Mouse (Mus musculus) stomach, embryonic 14.5 days (tissue): ENCODE results near the gene Gpn3. TPM values are rescaled to one million over a fixed set of nuclear protein-coding genes. Genes with fewer than 3 reads are reported as not detected.

Experiments used
- ATAC-seq: fragments of 200-750 bp; cut with Nextera tagmentation; 2 replicates; pipeline ENCODE4 v1.8.0; 2017; ENCODE audit warnings: low read depth, moderate TSS enrichment; ENCODE audit not compliant: insufficient number of reproducible peaks, insufficient read depth, low FRiP score
- H3K27ac ChIP-seq: fragments of 300-500 bp; sonication (generic); 2 replicates; pipeline ENCODE4 v1.5.1; 2014; ENCODE audit warnings: mild to moderate bottlenecking, low read length, moderate library complexity, mixed read lengths
- H3K27me3 ChIP-seq: fragments of 300-500 bp; sonication (generic); 2 replicates; pipeline ENCODE4 v1.6.1; 2014; ENCODE audit warnings: low read length, control low read depth, mixed read lengths; ENCODE audit not compliant: control insufficient read depth, insufficient read depth
- H3K36me3 ChIP-seq: fragments of 300-500 bp; sonication (generic); 2 replicates; pipeline ENCODE4 v1.6.1; 2014; ENCODE audit warnings: mild to moderate bottlenecking, control low read depth, low read length, moderate library complexity, mixed read lengths; ENCODE audit not compliant: control insufficient read depth, insufficient read depth
- H3K4me1 ChIP-seq: fragments of 300-500 bp; sonication (generic); 2 replicates; pipeline ENCODE4 v1.6.1; 2014; ENCODE audit warnings: low read length, control low read depth, mixed read lengths; ENCODE audit not compliant: control insufficient read depth, insufficient read depth
- H3K4me2 ChIP-seq: fragments of 300-500 bp; sonication (generic); replicated peaks from 2 replicates; pipeline ENCODE4 v1.6.1; 2014; ENCODE audit warnings: low read depth, low read length, control low read depth
- H3K4me3 ChIP-seq: fragments of 300-500 bp; sonication (generic); 2 replicates; pipeline ENCODE4 v1.5.1; 2014; ENCODE audit warnings: low read depth, low read length, control low read depth
- H3K9ac ChIP-seq: fragments of 300-500 bp; sonication (generic); replicated peaks from 2 replicates; pipeline ENCODE4 v1.6.1; 2014; ENCODE audit warnings: low read depth, mild to moderate bottlenecking, control low read depth, low read length, moderate library complexity, mixed read lengths
- H3K9me3 ChIP-seq: fragments of 300-500 bp; sonication (generic); 2 replicates; pipeline ENCODE4 v1.6.1; 2016; ENCODE audit warnings: low read depth, low read length, control low read depth; ENCODE audit not compliant: control insufficient read depth
- WGBS: fragments of 180-500 bp; shearing (Covaris S2); extraction: QIAGEN DNeasy Blood & Tissue Kit; methylation state at CpG from one replicate; pipeline ENCODE4 v1.1.7; 2014; 5-methylcytosine and 5-hydroxymethylcytosine counted together
- polyA plus RNA-seq: library from polyadenylated mRNA; unstranded; fragments of >200 nt; fragmentation: Nextera tagmentation; extraction: Ambion mirVana; gene quantifications from 2 replicates; pipeline ENCODE4 v1.2.1, GENCODE M21; 2014

The Gpn3 gene
- polyA plus RNA-seq, 1 experiment from 2014 or later, result 67.0 TPM

DNA sequence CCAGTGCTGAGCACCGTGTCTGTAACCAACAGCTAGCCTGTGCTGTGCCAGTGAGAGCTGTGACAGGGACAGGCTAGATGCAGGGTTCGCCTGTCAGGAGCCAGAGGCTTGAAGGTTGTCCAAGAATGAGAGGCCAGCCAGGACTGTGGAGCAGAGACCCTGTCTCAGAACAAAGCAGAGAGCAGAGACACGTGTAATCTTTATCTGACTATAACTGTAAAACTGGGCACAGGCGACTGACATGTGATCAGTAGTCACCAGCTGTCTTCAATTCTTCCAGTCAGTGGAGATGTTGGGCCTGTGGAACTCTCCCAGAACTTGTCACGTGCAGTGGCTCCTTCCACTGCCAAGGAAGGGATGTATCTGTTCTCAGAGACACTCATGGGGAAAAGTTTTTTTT is 31.1 kb downstream of the Gpn3 start:
- Histone ChIP-seq H3K9me3 (no peaks in the 10 kb centered on the region), H3K36me3 (peaks cover 58% of the 10 kb centered on the region), H3K27me3 (no peaks in the 10 kb centered on the region), H3K4me3 (no peak overlapping the region), H3K4me1 (0 out of 2 replicates have a peak, but pooled peaks cover 4% of the 10 kb centered on the region), H3K27ac (no peak overlapping the region), H3K9ac (no peak overlapping the region), H3K4me2 (no peak overlapping the region)
- 86% methylated on average over 5 of the region's 5 CpGs for WGBS
- no peak for ATAC-seq

DNA sequence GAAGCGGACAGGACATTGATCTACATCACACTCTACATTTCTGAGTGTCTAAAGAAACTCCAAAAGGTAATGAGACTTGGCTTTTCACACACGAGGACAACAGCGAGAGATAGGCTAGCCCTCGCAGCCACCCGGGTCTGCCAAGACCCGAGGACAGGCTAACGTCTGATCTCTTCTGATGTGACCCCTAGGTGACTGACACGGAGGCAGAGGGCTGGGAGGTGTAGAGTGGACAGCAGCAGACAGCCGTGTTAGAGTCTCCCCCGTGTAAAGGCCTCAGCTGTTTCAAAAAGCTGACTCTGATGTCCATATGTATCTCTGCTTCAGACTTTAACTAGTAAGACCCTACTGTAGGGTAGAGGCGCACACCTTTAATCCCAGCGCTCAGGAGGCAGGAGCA is 31.7 kb downstream of the Gpn3 start:
- ATAC-seq, result no peak
- peaks cover 58% of the 10 kb centered on the region for H3K36me3 ChIP-seq
- 90% methylated on average over 12 of the region's 12 CpGs for WGBS
- no peak overlapping the region for H3K4me3 ChIP-seq
- H3K9me3 ChIP-seq, result no peaks in the 10 kb centered on the region
- no peaks in the 10 kb centered on the region for H3K27me3 ChIP-seq
- no peak overlapping the region for H3K27ac ChIP-seq
- 0 out of 2 replicates have a peak, but pooled peaks cover 4% of the 10 kb centered on the region for H3K4me1 ChIP-seq
- no peak overlapping the region for H3K4me2 ChIP-seq
- H3K9ac ChIP-seq, result no peak overlapping the region

DNA sequence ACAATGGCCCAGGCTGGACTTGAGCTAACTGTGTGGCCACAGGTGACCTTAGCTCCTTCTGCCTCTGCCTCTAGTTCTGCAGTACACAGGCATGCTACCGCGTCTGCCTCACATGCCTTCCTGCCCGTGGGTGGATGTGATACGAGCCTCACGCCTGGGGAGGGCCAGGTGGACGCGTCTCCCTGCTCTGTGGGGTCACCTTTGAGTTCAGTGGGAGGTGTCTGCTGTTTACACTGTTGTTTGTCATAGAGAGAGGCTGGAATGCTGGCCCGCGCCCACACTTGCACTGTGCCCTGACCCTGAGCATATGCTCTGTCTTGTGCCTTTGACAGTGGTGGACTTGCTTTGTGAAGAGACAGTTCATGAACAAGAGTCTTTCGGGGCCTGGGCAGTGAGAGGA is 33.9 kb downstream of the Gpn3 start:
- H3K36me3 ChIP-seq, result peaks cover 53% of the 10 kb centered on the region

DNA sequence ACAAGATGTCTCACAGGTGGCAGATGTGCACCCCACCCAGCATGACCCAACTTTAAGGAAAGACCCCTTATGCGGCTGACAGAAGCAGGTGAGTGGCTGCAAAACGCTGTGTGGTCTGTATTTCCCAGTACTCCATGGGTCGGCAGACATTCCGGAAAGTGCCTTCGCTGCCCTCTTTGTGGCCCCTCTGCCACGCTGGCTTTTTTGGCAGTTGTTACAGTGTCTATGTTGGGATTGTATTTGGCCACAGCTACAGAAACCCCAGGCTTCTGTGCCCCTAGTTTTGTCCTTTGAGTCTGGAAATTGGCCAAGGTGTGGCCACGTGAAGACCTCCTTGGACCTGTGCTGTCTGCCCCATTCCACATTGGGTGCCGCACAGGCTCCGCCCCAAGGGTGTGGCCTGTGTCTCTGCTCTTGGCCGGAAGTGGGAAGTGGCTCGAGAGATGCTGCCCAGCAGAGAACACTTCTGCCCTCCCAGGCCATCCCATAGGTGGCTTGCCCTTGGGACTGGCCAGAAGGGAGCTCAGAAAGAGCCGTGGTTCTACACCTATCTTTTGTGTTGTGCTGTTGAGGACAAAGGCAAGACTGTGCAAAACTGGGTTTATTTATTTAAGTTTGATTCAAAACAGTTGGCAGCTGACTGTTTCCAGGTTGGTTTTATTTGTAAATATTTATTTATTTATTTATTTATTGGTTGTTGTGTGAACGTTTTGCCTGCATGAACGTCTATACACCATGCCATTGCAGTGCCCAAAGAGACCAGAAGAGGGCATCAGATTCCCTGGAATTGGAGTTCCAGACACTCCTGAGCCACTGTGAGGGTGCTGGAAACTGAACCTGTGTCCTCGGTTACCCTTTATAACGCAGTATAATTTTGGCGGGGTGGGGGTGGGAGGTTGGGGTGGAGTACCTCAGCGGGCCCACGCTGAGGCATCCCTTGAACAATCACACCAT is 38.3 kb downstream of the Gpn3 start:
- Histone ChIP-seq H3K9me3 (no peaks in the 10 kb centered on the region), H3K4me2 (no peak overlapping the region), H3K36me3 (peaks cover 20% of the 10 kb centered on the region), H3K4me1 (no peaks in the 10 kb centered on the region), H3K4me3 (no peak overlapping the region), H3K27me3 (no peaks in the 10 kb centered on the region), H3K27ac (no peak overlapping the region), H3K9ac (no peak overlapping the region)
- WGBS, result 82% methylated on average over 19 of the region's 19 CpGs
- ATAC-seq, result no peak

More for the DNA sequence above, 33.9 kb downstream of the Gpn3 start:
- no peak for ATAC-seq
- Histone ChIP-seq H3K4me2 (no peak overlapping the region), H3K4me3 (no peak overlapping the region), H3K27me3 (no peaks in the 10 kb centered on the region), H3K4me1 (0 out of 2 replicates have a peak, but pooled peaks cover 4% of the 10 kb centered on the region), H3K27ac (no peak overlapping the region), H3K9ac (no peak overlapping the region), H3K9me3 (no peaks in the 10 kb centered on the region)
- WGBS, result 78% methylated on average over 10 of the region's 10 CpGs

DNA sequence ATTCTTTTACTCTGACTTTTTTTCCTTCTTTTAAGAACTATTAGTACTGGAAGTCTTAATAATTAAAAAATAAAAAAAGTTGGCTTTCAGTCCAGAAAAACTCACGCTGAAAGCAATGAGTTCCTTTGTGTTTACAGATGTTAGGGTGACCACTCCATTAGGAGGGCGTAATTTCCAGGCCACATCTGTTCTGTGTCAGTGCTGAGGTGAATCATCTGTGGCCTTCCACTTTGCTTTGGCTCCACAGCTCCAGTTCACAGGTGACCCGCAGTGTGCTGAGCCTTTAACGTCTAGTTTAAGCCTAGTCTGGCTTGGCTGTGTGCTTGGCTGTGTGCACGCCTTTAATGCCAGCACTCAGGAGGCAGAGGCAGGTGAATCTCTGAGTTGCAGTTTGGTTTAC is 40.2 kb downstream of the Gpn3 start:
- H3K4me2 ChIP-seq, result no peak overlapping the region
- no peaks in the 10 kb centered on the region for H3K27me3 ChIP-seq
- H3K36me3 ChIP-seq, result peaks cover 2% of the 10 kb centered on the region
- no peak overlapping the region for H3K4me3 ChIP-seq
- H3K4me1 ChIP-seq, result no peaks in the 10 kb centered on the region
- H3K9ac ChIP-seq, result no peak overlapping the region
- 46% methylated on average over 5 of the region's 5 CpGs for WGBS
- H3K27ac ChIP-seq, result no peak overlapping the region
- ATAC-seq, result no peak
- H3K9me3 ChIP-seq, result no peaks in the 10 kb centered on the region

DNA sequence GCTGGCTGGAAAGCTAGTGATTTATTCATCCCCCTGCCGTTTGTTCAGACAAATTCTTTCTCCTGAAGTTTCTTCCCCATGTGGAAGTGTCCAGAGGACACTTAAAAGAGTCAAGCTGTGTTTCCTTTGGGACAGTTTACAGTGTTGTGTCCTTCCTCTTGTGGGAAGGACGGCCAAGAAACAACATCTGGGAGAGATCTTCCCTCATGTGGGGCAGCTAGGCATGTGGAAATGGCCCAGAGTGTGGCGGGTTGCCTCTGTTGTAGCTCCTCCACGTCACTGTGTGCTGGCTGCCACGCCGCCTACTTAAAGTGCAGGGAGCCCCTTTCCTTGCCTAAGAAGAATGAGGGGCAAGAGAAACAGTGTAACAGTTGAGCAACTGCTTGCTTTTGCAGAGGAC is 41.1 kb downstream of the Gpn3 start:
- H3K27me3 ChIP-seq, result no peaks in the 10 kb centered on the region
- no peak overlapping the region for H3K4me3 ChIP-seq
- no peak; the same call in 1 of the 2 replicates for ATAC-seq
- no peak overlapping the region for H3K4me2 ChIP-seq
- no peaks in the 10 kb centered on the region for H3K4me1 ChIP-seq
- no peaks in the 10 kb centered on the region for H3K36me3 ChIP-seq
- 35% methylated on average over 6 of the region's 6 CpGs for WGBS
- no peaks in the 10 kb centered on the region for H3K9me3 ChIP-seq
- H3K27ac ChIP-seq, result no peak overlapping the region
- H3K9ac ChIP-seq, result no peak overlapping the region

DNA sequence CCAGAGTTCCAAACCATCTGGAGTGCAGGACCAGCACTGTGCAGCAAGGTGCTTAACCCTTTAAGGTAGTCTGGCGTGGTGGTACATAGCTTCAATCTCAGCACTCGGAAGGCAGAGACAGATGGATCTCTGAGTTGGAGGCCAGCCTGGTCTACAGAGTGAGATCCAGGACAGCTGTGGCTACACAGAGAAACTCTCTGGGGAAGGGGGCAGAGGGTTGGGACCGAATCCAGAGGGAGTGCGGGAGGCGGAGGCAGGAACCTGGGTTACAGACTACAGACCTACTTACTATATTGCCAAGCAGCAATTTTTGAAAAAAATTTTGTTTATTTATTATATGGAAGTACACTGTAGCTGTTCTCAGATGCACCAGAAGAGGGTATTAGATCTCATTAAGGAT is 42.7 kb downstream of the Gpn3 start:
- Histone ChIP-seq H3K27ac (no peak overlapping the region), H3K9ac (no peak overlapping the region), H3K4me2 (no peak overlapping the region), H3K4me1 (no peaks in the 10 kb centered on the region), H3K9me3 (no peaks in the 10 kb centered on the region), H3K27me3 (no peaks in the 10 kb centered on the region), H3K36me3 (no peaks in the 10 kb centered on the region), H3K4me3 (no peak overlapping the region)
- WGBS, result 86% methylated on average over 5 of the region's 5 CpGs
- ATAC-seq, result no peak

DNA sequence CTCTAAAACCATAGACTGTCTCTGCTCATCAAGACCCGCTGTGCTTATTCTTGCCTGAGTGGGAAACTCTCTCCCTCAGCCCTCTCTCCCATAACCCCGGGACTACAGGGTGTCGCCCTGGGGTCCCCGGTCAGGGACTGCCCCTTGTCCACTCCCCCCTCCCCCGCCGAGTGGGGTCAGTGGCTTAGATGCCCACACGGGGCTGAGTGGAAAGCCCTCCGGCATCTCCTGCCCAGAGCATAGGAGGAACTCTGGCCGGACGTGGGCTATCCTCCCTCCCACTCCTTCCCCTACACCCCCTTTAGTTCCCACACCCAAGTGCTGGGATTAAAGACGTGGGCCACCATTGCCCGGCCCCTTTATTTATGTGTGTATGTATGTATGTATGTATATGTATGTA is 43.8 kb downstream of the Gpn3 start:
- Histone ChIP-seq H3K27me3 (no peaks in the 10 kb centered on the region), H3K27ac (no peak overlapping the region), H3K4me3 (no peak overlapping the region), H3K36me3 (no peaks in the 10 kb centered on the region), H3K9ac (no peak overlapping the region), H3K4me1 (no peaks in the 10 kb centered on the region), H3K9me3 (no peaks in the 10 kb centered on the region), H3K4me2 (no peak overlapping the region)
- ATAC-seq, result no peak
- 81% methylated on average over 12 of the region's 12 CpGs for WGBS
